Mouse (Mus musculus) heart, adult 2 months (tissue): ENCODE measurements at regions not wholly inside any gene's neighbourhood (a gene's known extent, or its start where the extent isn't known, plus 50 kb on each side); places are given as distances from the start of the nearest gene placed in this dataset.
A peak's percentile ranks its signal among the peaks of the same experiment; 100 is the strongest.

Source experiments
- DNase-seq, 2 experiments: peaks; one replicate each; pipeline ENCODE4 v3.0.0; 2021
- H3K27ac ChIP-seq: fragments of 200-600 bp; 2 replicates; pipeline ENCODE4 v1.8.1; 2022
- H3K27me3 ChIP-seq: fragments of 200-500 bp; 2 replicates; pipeline ENCODE4 v1.6.1; 2012; ENCODE audit warnings: mild to moderate bottlenecking, low read length, inconsistent platforms, mixed read lengths; ENCODE audit not compliant: control insufficient read depth, insufficient read depth
- H3K36me3 ChIP-seq: fragments of 200-500 bp; 2 replicates; pipeline ENCODE4 v1.6.1; 2012; ENCODE audit warnings: low read length, inconsistent platforms; ENCODE audit not compliant: control insufficient read depth, insufficient read depth
- H3K4me1 ChIP-seq: fragments of 200-500 bp; 2 replicates; pipeline ENCODE4 v1.6.1; 2011; ENCODE audit warnings: low read length; ENCODE audit not compliant: control insufficient read depth, insufficient read depth
- H3K4me3 ChIP-seq: fragments of 200-600 bp; 2 replicates; pipeline ENCODE4 v1.8.1; 2022
- H3K79me2 ChIP-seq: fragments of 200-500 bp; replicated peaks from 2 replicates; pipeline ENCODE4 v1.6.1; 2012; ENCODE audit warnings: mild to moderate bottlenecking, inconsistent platforms, low read length, moderate library complexity, mixed read lengths; ENCODE audit not compliant: control insufficient read depth, insufficient read depth
- H3K9ac ChIP-seq: fragments of 200-500 bp; 2 replicates; pipeline ENCODE4 v1.6.1; 2012; ENCODE audit warnings: low read depth, mild to moderate bottlenecking, control low read depth, inconsistent platforms, low read length, mixed read lengths
- CTCF ChIP-seq: fragments of 200-600 bp; IDR thresholded peaks from 2 replicates; pipeline ENCODE4 v1.8.1; 2022; ENCODE audit warnings: antibody characterized with exemption, mild to moderate bottlenecking, moderate library complexity
- EP300 ChIP-seq: fragments of 200-500 bp; IDR thresholded peaks from 2 replicates; pipeline ENCODE4 v1.6.1; 2011; ENCODE audit warnings: low read depth, low read length, control low read depth; ENCODE audit not compliant: insufficient read depth
- POLR2A ChIP-seq: fragments of 200-500 bp; IDR thresholded peaks from 2 replicates; pipeline ENCODE4 v1.6.1; 2011; ENCODE audit warnings: mild to moderate bottlenecking, low read depth, low read length, control low read depth; ENCODE audit not compliant: insufficient read depth
- WGBS: fragments of 180-500 bp; shearing (Covaris S2); methylation state at CpG from one replicate; pipeline ENCODE4 v1.1.7; 2018; 5-methylcytosine and 5-hydroxymethylcytosine counted together
- intact Hi-C: fragments of 180-260 bp; cut with DNase I; formaldehyde crosslinking; loops from one replicate; pipeline ENCODE4 v1.15.1; 2025

DNA sequence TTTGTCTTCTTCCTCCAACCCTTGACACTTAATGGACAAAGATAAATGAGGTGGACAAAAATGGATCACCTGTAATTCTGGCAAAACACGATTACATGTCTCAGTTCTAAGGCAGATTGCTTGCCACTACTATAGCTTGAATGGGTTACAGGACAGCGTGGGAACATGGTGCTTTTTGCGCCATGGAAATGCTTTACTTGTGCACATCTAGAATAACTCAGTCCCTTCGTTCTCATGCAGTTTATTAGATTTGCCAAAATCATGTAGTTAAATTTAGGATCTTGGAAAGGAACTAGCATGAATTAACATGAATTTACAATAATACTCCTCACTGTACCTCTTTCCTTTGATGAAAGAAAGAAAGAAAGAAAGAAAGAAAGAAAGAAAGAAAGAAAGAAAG is 211.1 kb upstream of the Dab2 start:
- Histone ChIP-seq H3K4me1 (no peaks in the 10 kb centered on the region), H3K9ac (no peak overlapping the region), H3K27ac (no peak overlapping the region), H3K4me3 (no peak overlapping the region), H3K36me3 (no peaks in the 10 kb centered on the region), H3K27me3 (no peaks in the 10 kb centered on the region), H3K79me2 (no peaks in the 10 kb centered on the region)
- no peak for TF ChIP-seq POLR2A
- no peak for TF ChIP-seq CTCF
- TF ChIP-seq EP300, result no peak
- no peak for DNase-seq
- intact Hi-C loops, result no loop called here
- WGBS, result 81% methylated on average over 4 of the region's 4 CpGs

GRCm38 (mm10) chr15:6129697-6130096 is 169.9 kb upstream of the Dab2 start:
- no peak overlapping the region for H3K9ac ChIP-seq
- no peaks in the 10 kb centered on the region for H3K27me3 ChIP-seq
- 75% methylated on average over 3 of the region's 3 CpGs for WGBS
- TF ChIP-seq CTCF (no peak), EP300 (no peak), POLR2A (no peak)
- intact Hi-C loops, result no loop called here
- no peaks in the 10 kb centered on the region for H3K4me1 ChIP-seq
- no peaks in the 10 kb centered on the region for H3K36me3 ChIP-seq
- H3K79me2 ChIP-seq, result no peaks in the 10 kb centered on the region
- no peak overlapping the region for H3K4me3 ChIP-seq
- H3K27ac ChIP-seq, result no peak overlapping the region
- no peak for DNase-seq

- no peaks in the 10 kb centered on the region for H3K36me3 ChIP-seq
- TF ChIP-seq POLR2A (no peak), CTCF (no peak), EP300 (no peak)
- H3K9ac ChIP-seq, result no peak overlapping the region
- H3K27me3 ChIP-seq, result no peaks in the 10 kb centered on the region
- H3K27ac ChIP-seq, result no peak overlapping the region
- H3K4me1 ChIP-seq, result no peaks in the 10 kb centered on the region
- no peak for DNase-seq
- intact Hi-C loops, result no loop called here
- no peaks in the 10 kb centered on the region for H3K79me2 ChIP-seq
- no peak overlapping the region for H3K4me3 ChIP-seq
Observed at GRCm38 (mm10) chr15:6132216-6132615, 167.4 kb upstream of the Dab2 start.

GRCm38 (mm10) chr15:6145071-6145470 is 154.5 kb upstream of the Dab2 start:
- intact Hi-C loops, result no loop called here
- DNase-seq, result no peak
- no peaks in the 10 kb centered on the region for H3K4me1 ChIP-seq
- no peaks in the 10 kb centered on the region for H3K79me2 ChIP-seq
- no peak overlapping the region for H3K9ac ChIP-seq
- no peak overlapping the region for H3K4me3 ChIP-seq
- H3K27ac ChIP-seq, result no peak overlapping the region
- no peaks in the 10 kb centered on the region for H3K27me3 ChIP-seq
- 43% methylated on average over 2 of the region's 2 CpGs for WGBS
- no peaks in the 10 kb centered on the region for H3K36me3 ChIP-seq
- TF ChIP-seq CTCF (no peak), EP300 (no peak), POLR2A (no peak)

- DNase-seq, result no peak
- Histone ChIP-seq H3K27ac (no peak overlapping the region), H3K4me3 (no peak overlapping the region), H3K4me1 (no peaks in the 10 kb centered on the region), H3K36me3 (no peaks in the 10 kb centered on the region), H3K27me3 (no peaks in the 10 kb centered on the region), H3K79me2 (no peaks in the 10 kb centered on the region), H3K9ac (no peak overlapping the region)
- 58% methylated on average over 9 of the region's 9 CpGs for WGBS
- intact Hi-C loops, result no loop called here
- no peak for TF ChIP-seq CTCF
- no peak for TF ChIP-seq POLR2A
- no peak for TF ChIP-seq EP300
Observed at GRCm38 (mm10) chr15:6154706-6155105, 144.9 kb upstream of the Dab2 start.

GRCm38 (mm10) chr15:6180261-6180660 is 119.3 kb upstream of the Dab2 start:
- TF ChIP-seq CTCF, result peak; percentile 49
- TF ChIP-seq EP300, result no peak
- no peak overlapping the region for H3K9ac ChIP-seq
- 81% methylated on average over 1 of the region's 1 CpGs for WGBS
- no peaks in the 10 kb centered on the region for H3K36me3 ChIP-seq
- intact Hi-C loops, result no loop called here
- no peaks in the 10 kb centered on the region for H3K27me3 ChIP-seq
- no peak overlapping the region for H3K4me3 ChIP-seq
- no peak overlapping the region for H3K27ac ChIP-seq
- H3K4me1 ChIP-seq, result no peaks in the 10 kb centered on the region
- H3K79me2 ChIP-seq, result no peaks in the 10 kb centered on the region
- no peak for DNase-seq

DNA sequence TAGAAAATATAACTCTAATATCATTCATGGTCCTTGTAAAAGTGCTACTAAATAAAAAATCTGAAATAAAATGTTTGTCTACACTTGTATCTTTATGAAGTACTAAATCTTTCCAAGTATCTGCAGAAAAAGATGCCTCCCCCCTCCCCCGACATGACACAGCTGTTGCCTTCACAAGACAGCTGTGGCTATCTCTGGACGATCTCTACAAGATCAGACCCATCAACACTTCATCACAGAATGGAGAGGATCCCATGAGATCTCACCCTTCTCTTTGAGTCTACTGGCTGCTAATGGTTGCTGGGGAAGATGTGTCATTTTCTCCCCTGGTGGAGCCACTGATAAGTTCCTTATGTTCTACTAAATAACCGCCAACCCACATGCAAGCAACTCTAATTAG is 116.0 kb upstream of the Dab2 start:
- Histone ChIP-seq H3K4me1 (no peaks in the 10 kb centered on the region), H3K36me3 (no peaks in the 10 kb centered on the region), H3K79me2 (no peaks in the 10 kb centered on the region), H3K27ac (no peak overlapping the region), H3K9ac (no peak overlapping the region), H3K27me3 (no peaks in the 10 kb centered on the region), H3K4me3 (no peak overlapping the region)
- no peak for DNase-seq
- 73% methylated on average over 3 of the region's 3 CpGs for WGBS
- intact Hi-C loops, result no loop called here
- TF ChIP-seq POLR2A (no peak), CTCF (no peak), EP300 (no peak)
